Comparison of ENCODE assay signal across 1 mouse cellular context in the genomic region with DNA sequence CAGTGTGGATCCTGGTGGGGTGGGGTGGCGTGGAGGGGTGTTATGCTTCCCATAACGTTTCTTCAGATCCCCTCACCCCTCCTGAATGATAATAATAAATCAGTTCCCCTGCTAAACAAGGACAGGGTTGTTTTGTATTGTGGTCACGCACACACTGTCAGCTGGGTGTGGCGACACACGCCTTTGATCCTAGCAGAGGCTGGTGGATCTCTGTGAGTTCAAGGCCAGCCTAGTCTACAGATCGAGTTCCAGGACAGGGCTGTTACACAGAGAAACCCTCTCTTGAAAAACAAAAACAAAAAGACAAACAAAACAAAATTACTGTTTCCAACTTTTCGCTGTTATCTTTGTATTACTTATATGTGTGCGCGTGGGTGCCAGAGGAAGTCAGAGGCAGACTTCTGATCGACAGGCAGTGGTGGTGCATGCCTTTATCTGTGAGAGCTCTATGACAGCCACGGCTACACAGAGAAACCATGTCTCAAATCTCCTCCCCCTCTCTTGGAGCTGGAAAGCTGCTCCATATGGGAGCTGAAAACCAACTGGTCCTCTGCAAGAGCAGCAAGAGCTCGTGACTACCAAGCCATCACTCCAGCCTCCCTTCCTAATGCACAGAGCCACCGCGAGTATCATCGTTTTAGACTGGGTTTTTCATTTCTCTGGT.
A peak's percentile ranks its signal among the peaks of the same experiment; 100 is the strongest.
TF ChIP-seq lines count a peak whose summit lies in the region.

No protein-coding gene starts in this region.

TF ChIP-seq in MEL, 35 proteins besides CTCF, POLR2A, EP300 and RAD21:
- TF ChIP-seq GABPA (IDR thresholded peaks at IDR 0.05; ENCODE audit: low read depth, low read length) (no peak), NELFE (IDR thresholded peaks at IDR 0.05; ENCODE audit: low read depth, low read length) (no peak), MYB (IDR thresholded peaks at IDR 0.05; ENCODE audit: low read depth, low read length) (no peak), ELF1 (IDR thresholded peaks at IDR 0.05; ENCODE audit: low read depth, low read length) (no peak), ETS1 (IDR thresholded peaks at IDR 0.05; ENCODE audit: low read depth, low read length) (0 out of 2 replicates have a peak, but pooled peaks have one; percentile 34), MXI1 (IDR thresholded peaks at IDR 0.05; ENCODE audit: low read depth, low read length) (peak; percentile 87; the same call in 1 of the 2 replicates), SIN3A (IDR thresholded peaks at IDR 0.05; ENCODE audit: low read length) (no peak), ZC3H11A (IDR thresholded peaks at IDR 0.05; ENCODE audit: low read depth, low read length) (no peak), SMC3 (IDR thresholded peaks at IDR 0.05; ENCODE audit: low read depth, low read length) (no peak), USF2 (IDR thresholded peaks at IDR 0.05; ENCODE audit: borderline replicate concordance in 1 of 2, insufficient read depth in 1 of 2, low read depth in 1 of 2, low read length in 2 of 2) (no peak), TAL1 (IDR thresholded peaks at IDR 0.05; ENCODE audit: low read length) (no peak), MEF2A (IDR thresholded peaks at IDR 0.05; ENCODE audit: extremely low read depth, insufficient replicate concordance, low read depth, low read length, poor library complexity, severe bottlenecking) (no peak), UBTF (IDR thresholded peaks at IDR 0.05; ENCODE audit: borderline replicate concordance, insufficient read depth, low read depth, low read length) (no peak), POLR2AphosphoS2 (IDR thresholded peaks at IDR 0.05; ENCODE audit: low read length) (no peak), MYC (IDR thresholded peaks at IDR 0.05; ENCODE audit: low read depth, low read length) (no peak), BHLHE40 (IDR thresholded peaks at IDR 0.05; ENCODE audit: borderline replicate concordance, low read depth, low read length) (no peak), NRF1 (IDR thresholded peaks at IDR 0.05; ENCODE audit: insufficient read depth, low read depth, low read length, poor library complexity, severe bottlenecking) (no peak), ZMIZ1 (IDR thresholded peaks at IDR 0.05; ENCODE audit: low read depth, low read length) (no peak), GATA1 (IDR thresholded peaks at IDR 0.05; ENCODE audit: low read depth, low read length) (0 out of 2 replicates have a peak, but pooled peaks have one; percentile 51), RCOR1 (IDR thresholded peaks at IDR 0.05; ENCODE audit: low read depth, low read length) (no peak), USF1 (IDR thresholded peaks at IDR 0.05; ENCODE audit: low read depth, low read length) (no peak), TBP (IDR thresholded peaks at IDR 0.05; ENCODE audit: low read depth, low read length) (no peak), JUND (IDR thresholded peaks at IDR 0.05; ENCODE audit: low read depth, low read length) (no peak), MAX (IDR thresholded peaks at IDR 0.05; ENCODE audit: low read length) (peak; percentile 68; the same call in 1 of the 2 replicates), POLR2AphosphoS5 (IDR thresholded peaks at IDR 0.05; ENCODE audit: borderline replicate concordance, low read depth, low read length) (no peak), ZNF384 (IDR thresholded peaks at IDR 0.05; ENCODE audit: low read depth, low read length) (no peak), HCFC1 (IDR thresholded peaks at IDR 0.05; ENCODE audit: low read depth, low read length) (no peak), MAZ (IDR thresholded peaks at IDR 0.05; ENCODE audit: low read depth, low read length) (no peak), CHD2 (IDR thresholded peaks at IDR 0.05; ENCODE audit: low read length) (no peak), E2F4 (IDR thresholded peaks at IDR 0.05; ENCODE audit: borderline replicate concordance, low read depth, low read length) (no peak)
TF ChIP-seq in MEL: peak in this region for 4.
